Mouse (Mus musculus) hindbrain, embryonic 12.5 days (tissue): ENCODE results near the gene Flvcr1. TPM values are rescaled to one million over a fixed set of nuclear protein-coding genes. Genes with fewer than 3 reads are reported as not detected.

Experiments
- ATAC-seq: fragments of 200-750 bp; cut with Nextera tagmentation; 2 replicates; pipeline ENCODE4 v1.8.0; 2017; ENCODE audit warnings: moderate TSS enrichment; ENCODE audit not compliant: low FRiP score
- H3K27ac ChIP-seq: fragments of 300-500 bp; sonication (generic); 2 replicates; pipeline ENCODE4 v1.5.1; 2016; ENCODE audit warnings: mild to moderate bottlenecking
- H3K27me3 ChIP-seq: fragments of 300-500 bp; sonication (generic); 2 replicates; pipeline ENCODE4 v1.6.1; 2016; ENCODE audit warnings: mild to moderate bottlenecking
- H3K36me3 ChIP-seq: fragments of 300-500 bp; sonication (generic); 2 replicates; pipeline ENCODE4 v1.6.1; 2016; ENCODE audit warnings: mild to moderate bottlenecking
- H3K4me1 ChIP-seq: fragments of 300-500 bp; sonication (generic); 2 replicates; pipeline ENCODE4 v1.6.1; 2016
- H3K4me2 ChIP-seq: fragments of 300-500 bp; sonication (generic); replicated peaks from 2 replicates; pipeline ENCODE4 v1.6.1; 2016; ENCODE audit warnings: mild to moderate bottlenecking
- H3K4me3 ChIP-seq: fragments of 300-500 bp; sonication (generic); 2 replicates; pipeline ENCODE4 v1.5.1; 2016; ENCODE audit warnings: mild to moderate bottlenecking
- H3K9ac ChIP-seq: fragments of 300-500 bp; sonication (generic); 2 replicates; pipeline ENCODE4 v1.6.1; 2016; ENCODE audit warnings: mild to moderate bottlenecking, moderate library complexity
- H3K9me3 ChIP-seq: fragments of 300-500 bp; sonication (generic); replicated peaks from 2 replicates; pipeline ENCODE4 v1.6.1; 2016; ENCODE audit warnings: mild to moderate bottlenecking
- WGBS: fragments of 180-500 bp; shearing (Covaris S2); methylation state at CpG from one replicate; pipeline ENCODE4 v1.1.7; 2016; 5-methylcytosine and 5-hydroxymethylcytosine counted together
- polyA plus RNA-seq: library from polyadenylated mRNA; unstranded; fragments of >200 nt; fragmentation: Nextera tagmentation; extraction: Ambion mirVana; gene quantifications from 2 replicates; pipeline ENCODE4 v1.2.1, GENCODE M21; 2016

The Flvcr1 gene
- polyA plus RNA-seq, 1 experiment from 2014 or later, result 9.6 TPM

DNA sequence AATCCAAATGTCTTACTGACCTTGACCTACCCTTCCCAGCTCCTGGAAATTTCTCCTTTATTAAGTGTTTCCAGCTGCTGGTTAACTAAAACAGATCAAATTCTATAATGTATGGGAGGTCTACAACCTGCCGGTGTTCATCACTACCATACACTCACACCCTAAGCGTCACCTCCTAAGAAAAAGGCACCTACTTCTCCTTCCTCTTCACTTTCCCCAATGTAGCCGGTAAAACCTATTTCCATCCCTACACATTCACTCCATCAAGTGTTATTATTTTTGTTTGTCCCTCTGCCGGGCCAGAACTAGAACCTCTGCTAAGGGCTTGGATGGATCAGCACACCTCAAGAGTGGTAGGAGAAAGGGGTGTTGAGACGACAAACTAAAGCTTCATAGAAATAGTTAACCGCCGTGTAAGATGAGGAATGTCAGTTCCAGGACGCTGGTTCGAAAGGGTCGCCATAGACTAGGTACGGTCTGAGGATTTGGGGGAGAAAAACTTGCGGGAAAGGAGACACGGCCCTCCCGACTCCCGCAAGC lies 36.4 kb upstream of the Flvcr1 start:
- Histone ChIP-seq H3K4me3 (peak overlapping the region; percentile 86), H3K4me1 (peaks cover 18% of the 10 kb centered on the region), H3K36me3 (peaks cover 15% of the 10 kb centered on the region), H3K27ac (peak overlapping the region; percentile 44; the same call in 1 of the 2 replicates), H3K9me3 (no peaks in the 10 kb centered on the region), H3K27me3 (no peaks in the 10 kb centered on the region; the same call in 1 of the 2 replicates), H3K9ac (peak overlapping the region; percentile 76), H3K4me2 (peak overlapping the region; percentile 95)
- 7% methylated on average over 15 of the region's 15 CpGs for WGBS
- 0 out of 2 replicates have a peak, but pooled peaks have one; percentile 24 for ATAC-seq

GRCm38 (mm10) chr1:191057461-191057860 lies 31.5 kb upstream of the Flvcr1 start:
- no peak overlapping the region for H3K27ac ChIP-seq
- H3K27me3 ChIP-seq, result no peaks in the 10 kb centered on the region; the same call in 1 of the 2 replicates
- 71% methylated on average over 3 of the region's 3 CpGs for WGBS
- H3K4me1 ChIP-seq, result peaks cover 7% of the 10 kb centered on the region
- no peak overlapping the region for H3K9ac ChIP-seq
- no peaks in the 10 kb centered on the region for H3K36me3 ChIP-seq
- no peak overlapping the region for H3K4me3 ChIP-seq
- no peak for ATAC-seq
- no peak overlapping the region for H3K4me2 ChIP-seq
- H3K9me3 ChIP-seq, result no peaks in the 10 kb centered on the region

DNA sequence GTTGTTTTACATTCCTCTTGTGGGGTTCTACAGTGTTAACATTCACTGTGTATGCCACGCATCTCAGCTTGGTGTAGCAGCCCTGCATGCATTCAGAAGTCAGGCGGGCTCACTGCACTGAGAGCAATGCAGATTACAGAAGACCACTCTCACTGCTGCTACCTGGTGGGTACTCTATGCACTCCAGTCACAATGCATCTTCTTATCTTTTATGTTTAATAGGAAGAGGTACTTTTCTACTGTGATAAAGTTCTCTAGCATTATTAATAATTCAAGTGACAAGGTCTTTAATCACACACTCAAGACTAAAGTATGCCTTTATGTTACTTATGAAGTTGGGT lies 29.5 kb upstream of the Flvcr1 start:
- no peak for ATAC-seq
- Histone ChIP-seq H3K9me3 (no peaks in the 10 kb centered on the region), H3K4me3 (no peak overlapping the region), H3K27ac (no peak overlapping the region), H3K9ac (no peak overlapping the region), H3K36me3 (no peaks in the 10 kb centered on the region), H3K27me3 (no peaks in the 10 kb centered on the region), H3K4me1 (no peaks in the 10 kb centered on the region), H3K4me2 (no peak overlapping the region)
- WGBS, result 66% methylated on average over 2 of the region's 2 CpGs

- Histone ChIP-seq H3K4me1 (no peaks in the 10 kb centered on the region), H3K27ac (no peak overlapping the region), H3K9ac (no peak overlapping the region), H3K27me3 (no peaks in the 10 kb centered on the region), H3K36me3 (no peaks in the 10 kb centered on the region), H3K4me2 (no peak overlapping the region), H3K4me3 (no peak overlapping the region), H3K9me3 (no peaks in the 10 kb centered on the region)
- WGBS, result 77% methylated on average over 8 of the region's 8 CpGs
- ATAC-seq, result no peak
Measured at GRCm38 (mm10) chr1:191054870-191055532, 29.0 kb upstream of the Flvcr1 start.

DNA sequence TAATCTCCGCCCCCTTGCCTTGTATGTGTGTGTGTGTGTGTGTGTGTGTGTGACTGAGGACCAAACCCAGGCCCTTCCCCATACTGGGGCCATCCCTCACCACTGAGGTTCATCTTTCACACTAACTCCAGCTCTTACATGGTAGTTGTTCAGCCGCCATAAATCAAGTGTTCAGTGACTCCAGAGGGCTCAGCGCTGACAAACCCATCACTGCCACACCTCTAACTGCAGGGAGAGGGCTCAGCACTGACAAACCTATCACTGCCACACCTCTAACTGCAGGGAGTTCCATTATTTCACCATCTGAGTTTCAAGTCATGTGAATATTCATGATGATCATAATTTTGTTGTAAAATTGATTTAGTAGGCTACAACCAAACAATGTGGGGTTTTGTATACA lies 27.6 kb upstream of the Flvcr1 start:
- H3K9ac ChIP-seq, result no peak overlapping the region
- no peaks in the 10 kb centered on the region for H3K27me3 ChIP-seq
- no peak overlapping the region for H3K4me2 ChIP-seq
- H3K9me3 ChIP-seq, result no peaks in the 10 kb centered on the region
- ATAC-seq, result no peak
- no peak overlapping the region for H3K4me3 ChIP-seq
- no peaks in the 10 kb centered on the region for H3K4me1 ChIP-seq
- H3K27ac ChIP-seq, result no peak overlapping the region
- WGBS, result 87% methylated on average over 3 of the region's 3 CpGs
- H3K36me3 ChIP-seq, result no peaks in the 10 kb centered on the region

- no peaks in the 10 kb centered on the region for H3K4me1 ChIP-seq
- H3K27me3 ChIP-seq, result no peaks in the 10 kb centered on the region
- H3K4me3 ChIP-seq, result no peak overlapping the region
- H3K36me3 ChIP-seq, result no peaks in the 10 kb centered on the region
- no peaks in the 10 kb centered on the region for H3K9me3 ChIP-seq
- H3K27ac ChIP-seq, result no peak overlapping the region
- H3K9ac ChIP-seq, result no peak overlapping the region
- 71% methylated on average over 7 of the region's 7 CpGs for WGBS
- H3K4me2 ChIP-seq, result no peak overlapping the region
- no peak for ATAC-seq
Measured at GRCm38 (mm10) chr1:191046231-191046824, 20.4 kb upstream of the Flvcr1 start.

GRCm38 (mm10) chr1:191045264-191045663 lies 19.3 kb upstream of the Flvcr1 start:
- H3K9ac ChIP-seq, result no peak overlapping the region
- no peak for ATAC-seq
- H3K27ac ChIP-seq, result no peak overlapping the region
- H3K4me3 ChIP-seq, result no peak overlapping the region
- H3K36me3 ChIP-seq, result no peaks in the 10 kb centered on the region
- H3K4me2 ChIP-seq, result no peak overlapping the region
- no peaks in the 10 kb centered on the region for H3K4me1 ChIP-seq
- no peaks in the 10 kb centered on the region for H3K9me3 ChIP-seq
- no peaks in the 10 kb centered on the region for H3K27me3 ChIP-seq
- WGBS, result 97% methylated on average over 2 of the region's 2 CpGs

- WGBS, result 81% methylated on average over 3 of the region's 3 CpGs
- Histone ChIP-seq H3K9ac (no peak overlapping the region), H3K4me2 (no peak overlapping the region), H3K4me1 (no peaks in the 10 kb centered on the region), H3K36me3 (no peaks in the 10 kb centered on the region), H3K4me3 (no peak overlapping the region), H3K9me3 (no peaks in the 10 kb centered on the region), H3K27me3 (no peaks in the 10 kb centered on the region), H3K27ac (no peak overlapping the region)
- ATAC-seq, result no peak
Measured at GRCm38 (mm10) chr1:191042688-191043087, 16.7 kb upstream of the Flvcr1 start.

GRCm38 (mm10) chr1:191042106-191042505 lies 16.1 kb upstream of the Flvcr1 start:
- no peak overlapping the region for H3K4me3 ChIP-seq
- no peak overlapping the region for H3K9ac ChIP-seq
- H3K27me3 ChIP-seq, result no peaks in the 10 kb centered on the region
- WGBS, result 81% methylated on average over 5 of the region's 5 CpGs
- no peaks in the 10 kb centered on the region for H3K36me3 ChIP-seq
- no peak for ATAC-seq
- no peak overlapping the region for H3K27ac ChIP-seq
- H3K4me1 ChIP-seq, result no peaks in the 10 kb centered on the region
- no peak overlapping the region for H3K4me2 ChIP-seq
- no peaks in the 10 kb centered on the region for H3K9me3 ChIP-seq

GRCm38 (mm10) chr1:191041352-191041751 lies 15.4 kb upstream of the Flvcr1 start:
- no peaks in the 10 kb centered on the region for H3K4me1 ChIP-seq
- H3K36me3 ChIP-seq, result no peaks in the 10 kb centered on the region
- no peaks in the 10 kb centered on the region for H3K9me3 ChIP-seq
- no peak overlapping the region for H3K9ac ChIP-seq
- no peaks in the 10 kb centered on the region for H3K27me3 ChIP-seq
- H3K27ac ChIP-seq, result no peak overlapping the region
- H3K4me2 ChIP-seq, result no peak overlapping the region
- no peak for ATAC-seq
- H3K4me3 ChIP-seq, result no peak overlapping the region

- WGBS, result 95% methylated on average over 4 of the region's 4 CpGs
- no peak overlapping the region for H3K4me3 ChIP-seq
- H3K9ac ChIP-seq, result no peak overlapping the region
- no peaks in the 10 kb centered on the region for H3K27me3 ChIP-seq
- no peak overlapping the region for H3K4me2 ChIP-seq
- H3K4me1 ChIP-seq, result no peaks in the 10 kb centered on the region
- H3K27ac ChIP-seq, result no peak overlapping the region
- H3K9me3 ChIP-seq, result no peaks in the 10 kb centered on the region
- H3K36me3 ChIP-seq, result no peaks in the 10 kb centered on the region
- ATAC-seq, result no peak
Measured at GRCm38 (mm10) chr1:191037999-191038398, 12.0 kb upstream of the Flvcr1 start.

GRCm38 (mm10) chr1:191036554-191037334 lies 10.8 kb upstream of the Flvcr1 start, which contains the start of gene Spata45:
Gene Spata45, plus strand, starts transcription at chr1:191036639.
- no peak for ATAC-seq
- WGBS, result 83% methylated on average over 6 of the region's 6 CpGs
- H3K36me3 ChIP-seq, result no peaks in the 10 kb centered on the region
- no peaks in the 10 kb centered on the region for H3K4me1 ChIP-seq
- no peak within 1 kb of the TSS for H3K4me2 ChIP-seq
- no peak within 1 kb of the TSS for H3K27ac ChIP-seq
- H3K9ac ChIP-seq, result no peak within 1 kb of the TSS
- H3K9me3 ChIP-seq, result no peaks in the 10 kb centered on the region
- no peaks in the 10 kb centered on the region for H3K27me3 ChIP-seq
- H3K4me3 ChIP-seq, result no peak within 1 kb of the TSS
